8 mouse cellular contexts compared by ENCODE assay signal in the genomic region with DNA sequence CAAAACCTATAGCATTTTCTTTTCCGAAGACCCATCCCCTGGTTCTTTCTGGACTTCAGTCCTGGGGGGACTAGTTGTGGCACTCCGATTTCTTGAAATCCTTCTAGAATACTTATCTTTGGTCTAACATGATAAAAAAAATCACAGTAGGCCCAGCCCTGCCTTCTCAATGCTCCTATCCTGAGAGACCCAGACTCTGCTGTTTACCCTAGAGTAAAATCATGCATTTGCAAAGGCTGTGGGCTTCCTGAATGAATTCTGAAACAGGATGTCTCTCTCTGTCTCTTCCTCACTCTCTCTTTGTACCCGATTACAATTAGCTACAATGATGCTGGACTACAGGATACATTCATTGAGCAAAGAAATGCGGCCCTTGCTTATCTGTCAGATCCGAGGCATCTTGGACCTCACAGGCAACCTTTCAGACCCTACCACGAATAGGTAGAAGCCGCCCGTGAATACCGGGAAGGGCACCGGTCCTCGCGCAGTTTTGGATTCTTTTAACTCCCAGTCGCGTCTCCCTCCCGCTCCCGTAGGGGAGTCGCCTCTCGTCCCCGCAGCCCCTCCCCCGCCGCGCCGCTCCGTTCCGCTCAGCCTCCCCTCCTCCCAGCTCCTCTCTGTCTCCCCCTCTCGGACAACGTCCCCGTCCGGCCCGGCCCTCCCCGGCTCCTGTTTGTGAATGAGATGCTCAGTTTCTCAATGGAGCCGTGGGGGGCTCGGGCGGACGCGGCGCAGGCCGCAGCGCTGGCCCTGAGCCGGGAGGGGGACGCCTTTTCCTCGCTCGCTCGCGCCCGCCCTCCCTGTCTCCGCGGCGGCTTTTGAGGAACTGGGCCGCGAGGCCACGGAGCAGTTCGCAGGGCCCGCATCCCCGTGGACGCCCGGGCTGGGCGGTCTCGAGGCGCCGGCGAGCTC. TPM values are rescaled to one million over a fixed set of nuclear protein-coding genes. Genes with fewer than 3 reads are reported as not detected.
DNase-seq lines count a peak whose midpoint lies in the region; ATAC-seq and TF ChIP-seq lines count a peak whose summit lies in the region.

TSS of gene Ptpn9 (plus strand) at position 638 of the 912 bp plus-strand sequence.

- TF ChIP-seq CTCF in E14TG2a.4 (conservative IDR thresholded peaks at IDR 0.05; ENCODE audit: low read length) = no peak

- peak; percentile 93 for ATAC-seq in forebrain, embryonic 11.5 days (replicated peaks; ENCODE audit: low FRiP score)
- ATAC-seq in heart, embryonic 15.5 days (replicated peaks; ENCODE audit: insufficient number of reproducible peaks, insufficient read depth, low FRiP score, low read depth) = peak; percentile 93
- peak; percentile 73 for ATAC-seq in liver, embryonic 13.5 days (ENCODE audit: low read depth)

- H3K4me3 ChIP-seq in E14TG2a.4 (replicated peaks; ENCODE audit: low read length) = peak within 1 kb of the TSS; percentile 91
- peak within 1 kb of the TSS; percentile 75 for H3K4me3 ChIP-seq in forebrain, embryonic 11.5 days (ENCODE audit: low read depth, low read length)
- peak within 1 kb of the TSS; percentile 94 for H3K4me3 ChIP-seq in heart, embryonic 15.5 days
- H3K4me3 ChIP-seq in liver, embryonic 13.5 days (replicated peaks) = peak within 1 kb of the TSS; percentile 76

- peak; percentile 53 for DNase-seq in c-Kit-positive CD71-positive TER-119-negative erythroid progenitor cells, embryonic 14.5 days (ENCODE audit: low read depth)
- DNase-seq in forebrain, embryonic 11.5 days (ENCODE audit: low spot score) = peak; percentile 96
- peak; percentile 94 for DNase-seq in kidney, postnatal 14 days
- peak; percentile 66 for DNase-seq in liver, embryonic 13.5 days
- DNase-seq in neural tube, embryonic 10.5 days (ENCODE audit: extremely low spot score, low spot score) = peak; percentile 92
- DNase-seq in telencephalon, adult 2 months (ENCODE audit: low read depth, low spot score) = peak; percentile 62

- H3K9me3 ChIP-seq in E14TG2a.4 (ENCODE audit: low read length) = no peaks in the 10 kb centered on the region
- no peaks in the 10 kb centered on the region for H3K9me3 ChIP-seq in forebrain, embryonic 11.5 days (ENCODE audit: control insufficient read depth, low read length)
- no peaks in the 10 kb centered on the region for H3K9me3 ChIP-seq in heart, embryonic 15.5 days (replicated peaks)
- H3K9me3 ChIP-seq in liver, embryonic 13.5 days (replicated peaks) = no peaks in the 10 kb centered on the region

- peak within 1 kb of the TSS; percentile 95 for H3K27ac ChIP-seq in forebrain, embryonic 11.5 days (ENCODE audit: low read depth, low read length)
- H3K27ac ChIP-seq in heart, embryonic 15.5 days = peak within 1 kb of the TSS; percentile 96
- H3K27ac ChIP-seq in liver, embryonic 13.5 days = peak within 1 kb of the TSS; percentile 82

- peak within 1 kb of the TSS; percentile 70 for H3K4me2 ChIP-seq in forebrain, embryonic 11.5 days (ENCODE audit: low read depth, low read length, severe bottlenecking)
- peak within 1 kb of the TSS; percentile 81 for H3K4me2 ChIP-seq in heart, embryonic 15.5 days
- peak within 1 kb of the TSS; percentile 93 for H3K4me2 ChIP-seq in liver, embryonic 13.5 days

- peak within 1 kb of the TSS; percentile 81 for H3K9ac ChIP-seq in forebrain, embryonic 11.5 days (ENCODE audit: low read length)
- H3K9ac ChIP-seq in heart, embryonic 15.5 days = peak within 1 kb of the TSS; percentile 97
- H3K9ac ChIP-seq in liver, embryonic 13.5 days = peak within 1 kb of the TSS; percentile 79

- no peaks in the 10 kb centered on the region for H3K36me3 ChIP-seq in E14TG2a.4 (ENCODE audit: insufficient read depth, low read length)
- no peaks in the 10 kb centered on the region for H3K36me3 ChIP-seq in forebrain, embryonic 11.5 days (ENCODE audit: control insufficient read depth, insufficient read depth, low read length)
- no peaks in the 10 kb centered on the region for H3K36me3 ChIP-seq in heart, embryonic 15.5 days
- no peaks in the 10 kb centered on the region for H3K36me3 ChIP-seq in liver, embryonic 13.5 days

- H3K27me3 ChIP-seq in E14TG2a.4 (ENCODE audit: insufficient read depth, low read length) = peaks cover 20% of the 10 kb centered on the region
- no peaks in the 10 kb centered on the region for H3K27me3 ChIP-seq in forebrain, embryonic 11.5 days (ENCODE audit: control insufficient read depth, insufficient read depth, low read length)
- H3K27me3 ChIP-seq in heart, embryonic 15.5 days = no peaks in the 10 kb centered on the region
- peaks cover 23% of the 10 kb centered on the region for H3K27me3 ChIP-seq in liver, embryonic 13.5 days

- H3K4me1 ChIP-seq in E14TG2a.4 (replicated peaks; ENCODE audit: low read depth, low read length) = peaks cover 18% of the 10 kb centered on the region
- no peaks in the 10 kb centered on the region for H3K4me1 ChIP-seq in forebrain, embryonic 11.5 days (replicated peaks; ENCODE audit: control insufficient read depth, insufficient read depth, low read length)
- H3K4me1 ChIP-seq in heart, embryonic 15.5 days (replicated peaks) = 0 out of 2 replicates have a peak, but pooled peaks cover 8% of the 10 kb centered on the region
- peaks cover 32% of the 10 kb centered on the region for H3K4me1 ChIP-seq in liver, embryonic 13.5 days (replicated peaks)

- WGBS in forebrain, embryonic 11.5 days = 2% methylated on average over 61 of the region's 62 CpGs
- WGBS in heart, embryonic 15.5 days = 2% methylated on average over 62 of the region's 62 CpGs
- 3% methylated on average over 62 of the region's 62 CpGs for WGBS in liver, embryonic 13.5 days (ENCODE audit: insufficient replicate concordance)

RNA-seq across cellular contexts. Expression of gene Ptpn9, which starts in this region (rescaled TPM):
- 31.8 and 35.5 TPM in 2 replicates for polyA plus RNA-seq in forebrain, embryonic 11.5 days (2014; fragmentation: Nextera tagmentation; extraction: Ambion mirVana)
- 13.4 and 17.1 TPM in 2 replicates for polyA plus RNA-seq in heart, embryonic 15.5 days (2015; fragmentation: Nextera tagmentation; extraction: Ambion mirVana)
- 3.3 and 3.4 TPM in 2 replicates for polyA plus RNA-seq in liver, embryonic 13.5 days (2015; fragmentation: Nextera tagmentation; extraction: Ambion mirVana)

Comparison
In these comparisons a context has a peak if more than half of its experiments do, and no peak if none do; other contexts are left out.
1. Peak in every context shown above with its lines: DNase-seq, ATAC-seq, H3K4me3 ChIP-seq and H3K27ac ChIP-seq.